Mouse (Mus musculus) thymus, adult 2 months (tissue): Measurements from ENCODE around the gene Wdr63.

Experiments used
- CTCF ChIP-seq: fragments of 200-500 bp; IDR thresholded peaks from 2 replicates; pipeline ENCODE4 v1.5.1; 2012; ENCODE audit warnings: mild to moderate bottlenecking, control low read depth, low read length, moderate library complexity, borderline replicate concordance; ENCODE audit not compliant: control insufficient read depth, poor library complexity, insufficient read depth; ENCODE audit errors: extremely low read depth
- POLR2A ChIP-seq: fragments of 200-500 bp; IDR thresholded peaks from 2 replicates; pipeline ENCODE4 v1.6.1; 2012; ENCODE audit warnings: mild to moderate bottlenecking, low read length, control low read depth, moderate library complexity; ENCODE audit not compliant: control insufficient read depth, poor library complexity, insufficient read depth; ENCODE audit errors: extremely low read depth

DNA sequence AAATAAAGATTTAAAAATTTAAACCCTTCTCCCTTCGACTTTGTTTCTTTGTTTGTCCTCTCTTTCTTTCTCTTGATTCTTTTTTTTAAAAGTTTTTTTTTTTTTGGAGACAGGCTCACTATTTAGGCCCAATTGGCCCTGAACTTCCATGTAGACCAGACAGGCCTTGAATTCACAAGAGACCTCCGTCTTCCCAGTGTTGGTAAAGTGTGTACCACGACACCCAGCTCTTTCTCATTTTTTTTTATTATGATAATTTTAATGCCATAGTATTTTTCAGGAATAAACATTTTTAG lies 14.1 kb upstream of the Wdr63 start:
- no peak for TF ChIP-seq CTCF
- no peak for TF ChIP-seq POLR2A
